In the genomic region with DNA sequence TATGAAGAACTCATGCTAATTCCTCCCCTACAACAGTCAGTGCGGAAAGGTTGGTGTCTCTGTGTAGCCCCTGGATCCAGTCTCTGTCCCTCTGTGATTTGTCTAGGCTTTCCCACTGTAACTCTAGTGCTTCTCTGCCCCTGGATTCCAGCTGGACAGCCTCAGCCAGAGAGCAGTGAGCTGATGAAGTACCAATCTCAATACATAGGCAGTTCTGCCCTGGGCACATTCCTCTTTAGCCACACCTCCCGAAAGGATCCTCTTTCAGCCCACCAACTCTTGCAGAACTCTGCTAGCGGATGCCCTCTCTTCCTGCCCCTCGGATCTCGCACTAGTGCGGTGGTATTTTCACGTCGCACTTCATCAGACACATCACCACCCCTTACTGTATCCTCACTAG, we compare ENCODE assay signal across 16 mouse cellular contexts. TPM values are rescaled to one million over a fixed set of nuclear protein-coding genes. Genes with fewer than 3 reads are reported as not detected.
DNase-seq lines count a peak whose midpoint lies in the region; ATAC-seq and TF ChIP-seq lines count a peak whose summit lies in the region.
"Had no signal": no experiment of that assay in that cellular context is flagged by ENCODE, and none has a peak within 500 bp of the region (broad histone marks: within the 10 kb centered on the region; RNA-seq: fewer than 3 reads in every experiment).

No protein-coding gene starts in this region.

- H3K9ac ChIP-seq in heart, embryonic 13.5 days = no peak overlapping the region
- no peak overlapping the region for H3K9ac ChIP-seq in kidney, embryonic 16.5 days (replicated peaks; ENCODE audit: low read length)
- H3K9ac ChIP-seq in stomach, embryonic 14.5 days (replicated peaks; ENCODE audit: low read depth, low read length) = no peak overlapping the region
- no peak overlapping the region for H3K9ac ChIP-seq in stomach, postnatal 0 days (ENCODE audit: low read length)
- H3K9ac ChIP-seq: hindbrain, embryonic 12.5 days; limb, embryonic 15.5 days; liver, embryonic 15.5 days; midbrain, embryonic 12.5 days; neural tube, embryonic 12.5 days had no signal

- TF ChIP-seq EP300 in stomach, postnatal 0 days (optimal IDR thresholded peaks at IDR 0.05) = no peak

- H3K4me1 ChIP-seq in heart, embryonic 13.5 days = peaks cover 54% of the 10 kb centered on the region
- H3K4me1 ChIP-seq in kidney, embryonic 16.5 days (ENCODE audit: insufficient read depth, low read length) = peaks cover 12% of the 10 kb centered on the region
- H3K4me1 ChIP-seq in stomach, embryonic 14.5 days (ENCODE audit: control insufficient read depth, insufficient read depth, low read length) = no peaks in the 10 kb centered on the region
- no peaks in the 10 kb centered on the region for H3K4me1 ChIP-seq in stomach, postnatal 0 days (replicated peaks; ENCODE audit: control insufficient read depth, insufficient read depth)
- H3K4me1 ChIP-seq: hindbrain, embryonic 12.5 days; liver, embryonic 15.5 days; midbrain, embryonic 12.5 days; neural tube, embryonic 12.5 days had no signal

- WGBS in heart, embryonic 13.5 days = 28% methylated on average over 8 of the region's 8 CpGs
- whole genome bisulfite sequencing in kidney, embryonic 16.5 days = 17% methylated on average over 8 of the region's 8 CpGs
- WGBS in stomach, embryonic 14.5 days = 39% methylated on average over 8 of the region's 8 CpGs
- WGBS in stomach, postnatal 0 days = 44% methylated on average over 8 of the region's 8 CpGs

- no peak for ATAC-seq in heart, embryonic 13.5 days (ENCODE audit: extremely low read depth, insufficient number of reproducible peaks, low FRiP score, low TSS enrichment)
- peak; percentile 82 for ATAC-seq in kidney, embryonic 16.5 days (ENCODE audit: low FRiP score, low TSS enrichment)
- ATAC-seq in stomach, embryonic 14.5 days (ENCODE audit: insufficient number of reproducible peaks, insufficient read depth, low FRiP score, low read depth) = 0 out of 2 replicates have a peak, but pooled peaks have one; percentile 18
- no peak for ATAC-seq in stomach, postnatal 0 days (ENCODE audit: low FRiP score, low TSS enrichment)

- TF ChIP-seq CTCF in stomach, postnatal 0 days (IDR thresholded peaks at IDR 0.05; ENCODE audit: low read depth) = no peak

- H3K27me3 ChIP-seq in heart, embryonic 13.5 days (replicated peaks) = no peaks in the 10 kb centered on the region
- no peaks in the 10 kb centered on the region for H3K27me3 ChIP-seq in kidney, embryonic 16.5 days (ENCODE audit: insufficient read depth, low read length)
- H3K27me3 ChIP-seq in stomach, embryonic 14.5 days (ENCODE audit: control insufficient read depth, insufficient read depth, low read length) = no peaks in the 10 kb centered on the region
- H3K27me3 ChIP-seq in stomach, postnatal 0 days (ENCODE audit: control insufficient read depth, insufficient read depth, low read length) = no peaks in the 10 kb centered on the region
- H3K27me3 ChIP-seq: hindbrain, embryonic 12.5 days; limb, embryonic 15.5 days; midbrain, embryonic 12.5 days; neural tube, embryonic 12.5 days had no signal

- DNase-seq in heart, adult 18-20 months = no peak
- no peak for DNase-seq in kidney, adult 9 months
- no peak for DNase-seq in stomach, postnatal 0 days (ENCODE audit: low spot score)
- no peak for DNase-seq in left cerebral cortex, adult 8-10 months (ENCODE audit: low spot score in 2 of 2)
- DNase-seq: cerebellum, adult 8-10 months; gastrocnemius, adult 2 months; kidney, adult 8-10 months; thymus, postnatal 36 days had no signal

- no peaks in the 10 kb centered on the region for H3K9me3 ChIP-seq in heart, embryonic 13.5 days
- H3K9me3 ChIP-seq in kidney, embryonic 16.5 days (ENCODE audit: low read length) = no peaks in the 10 kb centered on the region
- no peaks in the 10 kb centered on the region for H3K9me3 ChIP-seq in stomach, embryonic 14.5 days (ENCODE audit: control insufficient read depth, low read depth, low read length)
- H3K9me3 ChIP-seq in stomach, postnatal 0 days (ENCODE audit: control insufficient read depth, low read length) = no peaks in the 10 kb centered on the region
- H3K9me3 ChIP-seq: hindbrain, embryonic 12.5 days; limb, embryonic 15.5 days; liver, embryonic 15.5 days; midbrain, embryonic 12.5 days; neural tube, embryonic 12.5 days had no signal

- H3K4me3 ChIP-seq in heart, embryonic 13.5 days = no peak overlapping the region
- H3K4me3 ChIP-seq in kidney, embryonic 16.5 days (ENCODE audit: low read length) = no peak overlapping the region
- no peak overlapping the region for H3K4me3 ChIP-seq in stomach, embryonic 14.5 days (ENCODE audit: low read depth, low read length)
- H3K4me3 ChIP-seq in stomach, postnatal 0 days (ENCODE audit: low read depth, low read length) = no peak overlapping the region
- H3K4me3 ChIP-seq: gastrocnemius, adult 2 months; hindbrain, embryonic 12.5 days; limb, embryonic 15.5 days; liver, embryonic 15.5 days; midbrain, embryonic 12.5 days; neural tube, embryonic 12.5 days had no signal

- peak overlapping the region; percentile 76 for H3K27ac ChIP-seq in heart, embryonic 13.5 days (replicated peaks)
- no peak overlapping the region for H3K27ac ChIP-seq in kidney, embryonic 16.5 days (ENCODE audit: low read length)
- H3K27ac ChIP-seq in stomach, embryonic 14.5 days (ENCODE audit: low read length) = no peak overlapping the region
- no peak overlapping the region for H3K27ac ChIP-seq in stomach, postnatal 0 days (replicated peaks)
- H3K27ac ChIP-seq: gastrocnemius, adult 2 months; hindbrain, embryonic 12.5 days; limb, embryonic 15.5 days; liver, embryonic 15.5 days; midbrain, embryonic 12.5 days; neural tube, embryonic 12.5 days had no signal

- no peak overlapping the region for H3K4me2 ChIP-seq in heart, embryonic 13.5 days
- H3K4me2 ChIP-seq in kidney, embryonic 16.5 days (replicated peaks; ENCODE audit: low read depth, low read length) = no peak overlapping the region
- no peak overlapping the region for H3K4me2 ChIP-seq in stomach, embryonic 14.5 days (replicated peaks; ENCODE audit: low read depth, low read length)
- no peak overlapping the region for H3K4me2 ChIP-seq in stomach, postnatal 0 days (replicated peaks; ENCODE audit: low read depth)
- H3K4me2 ChIP-seq: hindbrain, embryonic 12.5 days; limb, embryonic 15.5 days; liver, embryonic 15.5 days; midbrain, embryonic 12.5 days; neural tube, embryonic 12.5 days had no signal

- H3K36me3 ChIP-seq in heart, embryonic 13.5 days = peaks cover 4% of the 10 kb centered on the region; the same call in 1 of the 2 replicates
- no peaks in the 10 kb centered on the region for H3K36me3 ChIP-seq in kidney, embryonic 16.5 days (ENCODE audit: insufficient read depth, low read length)
- H3K36me3 ChIP-seq in stomach, embryonic 14.5 days (ENCODE audit: control insufficient read depth, insufficient read depth, low read length) = no peaks in the 10 kb centered on the region
- no peaks in the 10 kb centered on the region for H3K36me3 ChIP-seq in stomach, postnatal 0 days (ENCODE audit: control insufficient read depth, insufficient read depth, low read length)
- H3K36me3 ChIP-seq: hindbrain, embryonic 12.5 days; liver, embryonic 15.5 days; midbrain, embryonic 12.5 days; neural tube, embryonic 12.5 days had no signal

RNA-seq across cellular contexts. Expression of gene Mr1, which starts 11.7 kb away (rescaled TPM):
- 4.3 and 5.2 TPM in 2 replicates for polyA plus RNA-seq in heart, embryonic 13.5 days (2015; fragmentation: Nextera tagmentation; extraction: Ambion mirVana)
- total RNA-seq in heart, adult 18-20 months (2021) = 1 to 10 TPM; 6.7 to 7.8 TPM
- polyA plus RNA-seq in kidney, embryonic 16.5 days (2015; fragmentation: Nextera tagmentation; extraction: Ambion mirVana) = 7.1 and 8.6 TPM in 2 replicates
- 11.0 and 13.5 TPM in 2 replicates for polyA plus RNA-seq in stomach, embryonic 14.5 days (2014; fragmentation: Nextera tagmentation; extraction: Ambion mirVana)
- 4.2 and 4.3 TPM in 2 replicates for polyA plus RNA-seq in stomach, postnatal 0 days (2015; fragmentation: Nextera tagmentation; extraction: Ambion mirVana)
- 1 to 10 TPM; 4.2 to 5.1 (median 4.7) TPM for total RNA-seq in left cerebral cortex, adult 8-10 months (2022)

RNA-seq across cellular contexts. Expression of gene Stx6, which starts 23.6 kb away (rescaled TPM):
- 48.7 and 49.9 TPM in 2 replicates for polyA plus RNA-seq in heart, embryonic 13.5 days (2015; fragmentation: Nextera tagmentation; extraction: Ambion mirVana)
- total RNA-seq in heart, adult 18-20 months (2021) = 10 to 100 TPM; 17.5 to 20.2 TPM
- 70.9 and 78.0 TPM in 2 replicates for polyA plus RNA-seq in kidney, embryonic 16.5 days (2015; fragmentation: Nextera tagmentation; extraction: Ambion mirVana)
- 80.1 and 81.7 TPM in 2 replicates for polyA plus RNA-seq in stomach, embryonic 14.5 days (2014; fragmentation: Nextera tagmentation; extraction: Ambion mirVana)
- 36.6 and 39.0 TPM in 2 replicates for polyA plus RNA-seq in stomach, postnatal 0 days (2015; fragmentation: Nextera tagmentation; extraction: Ambion mirVana)
- 100 to 1,000 TPM; 117 to 129 (median 119) TPM for total RNA-seq in left cerebral cortex, adult 8-10 months (2022)

RNA-seq across cellular contexts. Expression of gene Ier5, which starts 35.4 kb away (rescaled TPM):
- polyA plus RNA-seq in heart, embryonic 13.5 days (2015; fragmentation: Nextera tagmentation; extraction: Ambion mirVana) = 3.6 and 3.8 TPM in 2 replicates
- total RNA-seq in heart, adult 18-20 months (2021) = 10 to 100 TPM; 18.8 to 21.4 TPM
- polyA plus RNA-seq in kidney, embryonic 16.5 days (2015; fragmentation: Nextera tagmentation; extraction: Ambion mirVana) = 4.4 and 5.3 TPM in 2 replicates
- polyA plus RNA-seq in stomach, embryonic 14.5 days (2014; fragmentation: Nextera tagmentation; extraction: Ambion mirVana) = 7.1 and 8.2 TPM in 2 replicates
- polyA plus RNA-seq in stomach, postnatal 0 days (2015; fragmentation: Nextera tagmentation; extraction: Ambion mirVana) = 7.3 and 11.2 TPM in 2 replicates
- total RNA-seq in left cerebral cortex, adult 8-10 months (2022) = 10 to 100 TPM; 43.5 to 50.4 (median 47.5) TPM

Comparison
In these comparisons a context has a peak if more than half of its experiments do, and no peak if none do; other contexts are left out.
1. ATAC-seq: peak in kidney, embryonic 16.5 days (single experiment) and stomach, embryonic 14.5 days (single experiment); none in heart, embryonic 13.5 days (single experiment) and stomach, postnatal 0 days (single experiment).